Mouse (Mus musculus) cortical plate, adult 2 months (tissue): ENCODE data around the gene Bsdc1.

ENCODE experiments used
- CTCF ChIP-seq: fragments of 200-500 bp; IDR thresholded peaks from 2 replicates; pipeline ENCODE4 v1.5.1; 2011; ENCODE audit warnings: mild to moderate bottlenecking, control low read depth, low read length; ENCODE audit not compliant: insufficient read depth; ENCODE audit errors: extremely low read depth
- POLR2A ChIP-seq: fragments of 200-500 bp; IDR thresholded peaks from 2 replicates; pipeline ENCODE4 v1.6.1; 2011; ENCODE audit warnings: mild to moderate bottlenecking, low read length, control low read depth; ENCODE audit not compliant: insufficient read depth; ENCODE audit errors: extremely low read depth

- TF ChIP-seq POLR2A (no peak), CTCF (no peak)
Observed at GRCm38 (mm10) chr4:129508834-129509600, 47.6 kb downstream of the Bsdc1 start.
